Mouse (Mus musculus): ENCODE results near the gene Slc39a2.
"Not testable (repeated sequence)": the region's sequence is repeated elsewhere in the genome, so short reads cannot be mapped to it uniquely, and the experiment has no call there.

Gene Slc39a2

GRCm38 (mm10) chr14:51892191-51892939 lies at the start of gene Slc39a2:
Gene Slc39a2 (plus strand): TSS chr14:51892889.
- no peak for DNase-seq

GRCm38 (mm10) chr14:51843882-51844281 lies 48.8 kb upstream of the Slc39a2 start:
- no peak for DNase-seq

- no peak for DNase-seq
Observed at GRCm38 (mm10) chr14:51846566-51846965, 46.1 kb upstream of the Slc39a2 start.

- DNase-seq = not testable (repeated sequence)
Observed at GRCm38 (mm10) chr14:51851006-51851405, 41.7 kb upstream of the Slc39a2 start.

GRCm38 (mm10) chr14:51853399-51853798 lies 39.3 kb upstream of the Slc39a2 start, which contains the start of gene Ear6:
Gene Ear6 (plus strand): TSS chr14:51853699.
- no peak for DNase-seq

- DNase-seq = not testable (repeated sequence)
Observed at GRCm38 (mm10) chr14:51855280-51855679, 37.4 kb upstream of the Slc39a2 start.

- DNase-seq = not testable (repeated sequence)
Observed at GRCm38 (mm10) chr14:51863603-51864002, 29.1 kb upstream of the Slc39a2 start.

- no peak for DNase-seq
Observed at GRCm38 (mm10) chr14:51870756-51871155, 21.9 kb upstream of the Slc39a2 start.

- DNase-seq = no peak
Observed at GRCm38 (mm10) chr14:51871741-51872140, 20.9 kb upstream of the Slc39a2 start.

GRCm38 (mm10) chr14:51877517-51877916 lies 15.2 kb upstream of the Slc39a2 start:
- no peak for DNase-seq

- peak; percentile 46 to 69 for DNase-seq
Observed at GRCm38 (mm10) chr14:51883527-51884030, 9.1 kb upstream of the Slc39a2 start.

GRCm38 (mm10) chr14:51884031-51884544 lies 8.6 kb upstream of the Slc39a2 start:
- no peak for DNase-seq

GRCm38 (mm10) chr14:51884598-51885331 lies 7.9 kb upstream of the Slc39a2 start, which contains the start of gene Mettl17:
Gene Mettl17 (plus strand): TSS chr14:51884842.
- peak; percentile 89 to 90 for DNase-seq

GRCm38 (mm10) chr14:51886051-51886450 lies 6.6 kb upstream of the Slc39a2 start:
- DNase-seq = no peak

GRCm38 (mm10) chr14:51889833-51890232 lies 2.9 kb upstream of the Slc39a2 start:
- no peak for DNase-seq

GRCm38 (mm10) chr14:51893094-51893794 lies 555 bp downstream of the Slc39a2 start:
- DNase-seq = no peak

GRCm38 (mm10) chr14:51893809-51894208 lies 1.1 kb downstream of the Slc39a2 start:
- DNase-seq = no peak

GRCm38 (mm10) chr14:51895071-51895470 lies 2.4 kb downstream of the Slc39a2 start:
- no peak for DNase-seq

GRCm38 (mm10) chr14:51896019-51896418 lies 3.3 kb downstream of the Slc39a2 start:
- no peak for DNase-seq

GRCm38 (mm10) chr14:51896539-51897170 lies 4.0 kb downstream of the Slc39a2 start:
- no peak for DNase-seq

- DNase-seq = no peak
Observed at GRCm38 (mm10) chr14:51899351-51899750, 6.7 kb downstream of the Slc39a2 start.

Data from spleen, adult 18-20 months (tissue).